In the genomic region with DNA sequence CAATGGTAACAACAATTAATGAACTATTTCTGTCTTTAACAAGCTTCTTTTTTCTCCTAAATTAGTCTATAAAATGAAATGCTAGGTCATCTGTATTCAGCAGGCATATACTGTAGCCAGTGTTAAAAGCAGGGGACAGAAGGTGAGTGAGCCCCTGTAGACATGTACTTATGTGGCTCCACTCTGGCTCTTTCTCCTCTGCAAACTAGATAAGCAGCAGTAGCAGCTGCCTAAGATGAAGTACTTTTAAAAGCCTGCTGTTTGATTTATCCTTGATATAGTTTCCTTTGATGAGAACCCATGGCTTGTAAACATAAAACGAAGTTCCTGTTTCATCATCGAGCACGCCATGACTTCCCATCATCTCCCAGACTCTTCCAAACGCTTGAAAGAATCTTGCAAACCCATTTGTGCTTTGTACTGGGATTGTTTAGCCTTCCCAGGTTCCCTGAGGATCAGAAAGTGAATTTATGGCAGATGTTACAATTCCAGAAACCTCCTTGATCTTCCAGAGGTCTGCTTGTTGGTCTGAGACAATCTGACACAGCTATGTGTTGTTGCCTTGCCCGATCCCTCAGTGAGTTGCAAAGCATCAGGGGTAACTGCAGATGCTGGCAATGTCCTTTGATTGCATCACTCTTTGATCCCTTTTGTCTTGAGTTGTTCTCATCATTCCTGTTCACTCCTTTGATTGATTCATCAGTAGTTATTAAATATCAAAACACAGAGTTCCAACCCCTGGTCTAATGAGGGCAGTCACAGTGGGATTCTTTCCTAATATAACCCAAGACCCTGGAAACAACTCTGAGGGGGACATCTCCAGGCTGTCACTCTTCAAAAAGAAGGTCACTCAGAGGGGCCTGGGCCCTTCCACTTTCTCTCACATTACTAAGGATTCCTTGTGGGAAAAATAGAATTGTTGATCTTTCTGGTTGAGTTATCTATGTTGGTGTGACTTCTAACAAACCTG, we compare ENCODE assay signal across 17 mouse cellular contexts.
"Had no signal": no experiment of that assay in that cellular context is flagged by ENCODE, and none has a peak within 500 bp of the region (broad histone marks: within the 10 kb centered on the region; RNA-seq: fewer than 3 reads in every experiment).

No protein-coding gene starts in this region.

- H3K9ac ChIP-seq: liver, embryonic 13.5 days; neural tube, embryonic 13.5 days had no signal

- H3K4me2 ChIP-seq: liver, embryonic 13.5 days; neural tube, embryonic 13.5 days had no signal

- H3K36me3 ChIP-seq: liver, embryonic 13.5 days; neural tube, embryonic 13.5 days had no signal

- DNase-seq: kidney, adult 2 months; kidney, postnatal 36 days; layer of hippocampus, postnatal 36 days; liver, embryonic 13.5 days; lung, adult 2 months; right cerebral cortex, adult 18-20 months; right cerebral cortex, postnatal 14 days; right cerebral cortex, postnatal 4 days; thymus, adult 2 months; thymus, postnatal 14 days; thymus, postnatal 4 days had no signal

- H3K27me3 ChIP-seq: liver, embryonic 13.5 days; neural tube, embryonic 13.5 days had no signal

- H3K27ac ChIP-seq: kidney, postnatal 0 days; left cerebral cortex, adult 2 months; liver, embryonic 13.5 days; macrophage; neural tube, embryonic 13.5 days; stomach, postnatal 0 days had no signal

- H3K4me3 ChIP-seq: left cerebral cortex, adult 2 months; liver, embryonic 13.5 days; neural tube, embryonic 13.5 days had no signal

- ATAC-seq: intestine, postnatal 0 days had no signal

- H3K9me3 ChIP-seq: liver, embryonic 13.5 days; neural tube, embryonic 13.5 days had no signal

- H3K4me1 ChIP-seq: liver, embryonic 13.5 days had no signal
